Mouse (Mus musculus): Measurements from ENCODE around the gene Dmbx1. TPM values are rescaled to one million over a fixed set of nuclear protein-coding genes. Genes with fewer than 3 reads are reported as not detected.

The Dmbx1 gene
- total RNA-seq, 2 experiments from 2014 or later: not detected

DNA sequence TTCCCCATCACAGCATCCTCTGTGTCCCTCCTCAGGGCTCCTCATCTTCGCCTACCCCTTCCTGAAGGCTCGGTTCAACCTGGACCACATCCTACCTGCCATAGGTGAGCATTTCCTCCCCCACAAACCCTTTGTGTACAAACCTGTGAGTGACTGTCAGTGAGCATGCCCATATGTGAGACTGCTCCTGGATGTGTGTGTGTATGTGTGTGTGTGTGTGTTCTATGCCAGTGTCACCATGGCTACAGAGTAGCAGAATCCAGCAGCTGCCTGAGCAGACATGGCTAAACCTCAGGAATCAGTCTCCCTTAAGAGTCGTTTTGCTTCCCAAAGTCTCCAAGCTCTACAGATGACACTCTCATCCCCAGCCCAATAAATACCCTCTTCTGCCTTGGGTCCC, 53.9 kb downstream of the Dmbx1 start:
- no peak for DNase-seq

GRCm38 (mm10) chr4:115884022-115884421, 55.7 kb downstream of the Dmbx1 start, which contains the start of gene Kncn:
Gene Kncn (plus strand): TSS chr4:115884400.
- DNase-seq: no peak

DNA sequence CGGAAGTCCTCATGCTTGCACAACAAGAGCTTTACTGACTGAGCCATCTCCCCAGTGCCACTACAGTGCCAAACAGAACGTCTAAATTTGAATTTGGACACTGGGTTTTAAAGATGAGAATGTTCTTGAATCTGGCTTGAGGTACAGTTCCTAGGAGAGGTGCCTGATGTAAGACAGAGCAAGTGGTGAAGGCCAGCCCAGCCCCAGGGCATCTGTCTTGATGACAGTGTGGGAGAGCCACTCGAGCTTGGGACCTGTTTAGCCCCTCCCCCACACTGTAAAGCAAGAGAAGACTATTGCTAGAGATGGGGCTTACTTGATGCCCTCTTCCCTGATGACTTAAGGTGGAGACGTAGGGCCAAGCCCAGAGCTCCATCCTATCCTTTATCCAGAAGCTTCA, 57.5 kb downstream of the Dmbx1 start:
- DNase-seq: no peak

DNA sequence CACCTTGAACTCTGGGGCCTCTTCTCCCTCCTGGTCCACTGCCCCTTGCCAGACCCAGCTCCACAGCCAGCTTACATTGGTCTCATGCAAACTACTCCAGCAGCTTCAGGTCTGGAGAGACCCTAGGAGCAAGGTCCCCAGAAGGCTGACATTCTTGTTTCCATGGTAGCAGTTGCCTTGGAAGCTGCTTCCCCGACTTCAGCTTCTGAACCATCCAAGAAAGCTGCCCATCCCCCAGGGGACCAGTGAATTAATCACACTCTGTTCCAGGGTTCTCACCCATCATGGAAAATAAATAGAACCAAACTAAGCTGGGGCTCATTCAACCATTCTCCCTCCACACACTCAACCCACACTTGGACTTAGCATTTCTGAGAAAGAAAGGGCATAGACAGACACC, 58.5 kb downstream of the Dmbx1 start:
- peak in 1 of 2 experiments; percentile 17 for DNase-seq

- DNase-seq: no peak
Observed at GRCm38 (mm10) chr4:115878828-115879227, 60.9 kb downstream of the Dmbx1 start.

DNA sequence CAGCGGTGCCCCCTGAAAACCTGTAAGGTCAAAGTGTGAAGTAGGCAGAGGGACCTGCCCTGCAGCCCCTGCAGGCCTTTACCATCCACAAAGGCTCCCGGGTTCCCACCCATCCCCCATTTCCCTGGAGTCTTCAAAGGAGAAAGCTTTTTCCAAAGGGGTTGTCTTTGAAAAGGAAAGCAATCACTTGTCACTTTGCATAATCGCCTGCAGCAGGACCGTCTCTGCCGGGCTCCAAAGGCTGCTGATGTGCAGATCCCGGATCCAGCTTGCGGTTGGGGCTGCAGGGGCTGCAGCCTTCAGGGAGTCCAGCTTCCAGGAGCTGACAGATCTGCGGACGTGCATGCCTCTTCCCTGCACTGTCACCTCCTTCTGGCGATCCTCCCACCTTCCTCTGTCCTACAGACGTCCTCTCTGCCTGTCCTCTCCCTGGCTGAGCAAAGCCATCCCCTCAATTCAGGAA, 61.5 kb downstream of the Dmbx1 start:
- DNase-seq: no peak

DNA sequence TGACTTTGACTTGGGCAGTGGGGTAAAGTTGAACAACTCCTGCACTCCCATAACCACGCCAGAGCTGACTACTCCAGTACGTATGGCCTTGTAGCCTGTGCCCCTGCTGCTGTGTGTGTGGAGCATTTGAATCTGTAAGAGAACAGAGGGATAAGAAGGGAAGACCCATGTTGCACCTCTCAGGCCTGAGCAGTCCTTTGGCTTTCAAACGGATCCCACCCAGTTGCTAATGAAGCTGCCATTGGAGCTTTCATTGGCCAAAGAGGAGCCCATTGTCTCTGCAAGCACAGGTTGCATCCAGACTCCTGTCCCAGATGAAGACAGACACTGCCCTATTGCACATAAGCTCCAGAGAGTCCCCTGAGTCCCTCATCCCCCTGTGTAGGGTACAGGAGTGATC, 66.5 kb downstream of the Dmbx1 start:
- no peak for DNase-seq

DNA sequence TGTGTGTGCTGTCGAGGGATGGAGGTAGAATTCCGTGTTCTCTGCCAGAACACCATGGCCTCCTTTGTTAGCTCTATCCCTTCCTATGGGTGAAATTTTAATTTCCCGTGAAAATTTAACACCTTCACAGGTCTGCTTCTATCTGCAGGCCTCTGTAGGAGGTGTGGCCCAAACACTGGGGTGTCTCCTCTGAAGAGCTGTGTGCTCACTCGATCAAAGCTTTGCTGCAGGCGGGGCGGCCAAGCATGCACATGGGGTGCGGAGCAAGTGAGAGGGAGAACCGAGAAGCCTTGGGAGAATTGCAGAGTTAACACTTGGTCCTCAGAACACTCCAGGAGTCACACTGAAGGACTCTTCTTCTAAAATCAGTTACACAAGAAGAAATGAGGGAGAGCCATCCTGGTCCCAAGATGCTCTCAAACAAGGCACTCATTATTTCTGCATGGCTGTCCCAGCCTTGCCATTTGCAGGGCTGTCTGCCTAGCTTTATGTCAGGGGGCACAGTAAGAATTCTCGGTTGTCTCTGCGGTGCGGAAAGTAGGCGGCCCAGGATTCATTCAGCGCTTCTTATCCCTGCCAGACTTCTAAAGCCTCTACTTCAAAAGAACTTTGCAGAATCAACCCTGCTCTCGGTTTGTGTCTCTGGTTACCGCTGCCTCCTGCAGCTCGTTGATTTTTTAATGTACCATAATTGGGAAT, 70.1 kb downstream of the Dmbx1 start:
- DNase-seq: no peak

Other genes with a start within 250 kb of the Dmbx1 start
- 10 to 100 TPM; 46.9 to 53.8 TPM for gene Efcab14, start 202.2 kb downstream of the Dmbx1 start, total RNA-seq (2021)
- not detected for gene Tex38, start 158.9 kb downstream of the Dmbx1 start, total RNA-seq (2021)
- 10 to 100 TPM; 49.6 to 60.5 TPM for gene Atpaf1, start 155.1 kb downstream of the Dmbx1 start, total RNA-seq (2021)
- gene Mob3c, start 111.8 kb downstream of the Dmbx1 start, total RNA-seq (2021): 1 to 10 TPM; 4.6 to 5.1 TPM
- 10 to 100 TPM; 43.0 to 45.1 TPM for gene Mknk1, start 100.7 kb downstream of the Dmbx1 start, total RNA-seq (2021)
- under 1 TPM in 1 of 2 experiments, not detected in 1; 0.35 TPM for gene Kncn, start 55.5 kb downstream of the Dmbx1 start, total RNA-seq (2021)
- gene 6430628N08Rik, start 49.3 kb downstream of the Dmbx1 start, total RNA-seq (2021): not detected
- gene Faah, start 78.0 kb upstream of the Dmbx1 start, total RNA-seq (2021): 100 to 1,000 TPM; 144 to 145 TPM
- gene Nsun4, start 114.0 kb upstream of the Dmbx1 start, total RNA-seq (2021): 10 to 100 TPM in 1 of 2 experiments, 1 to 10 TPM in 1; 8.8 to 10.8 TPM
- 100 to 1,000 TPM; 413 to 440 TPM for gene Uqcrh, start 135.1 kb upstream of the Dmbx1 start, total RNA-seq (2021)
- gene Lrrc41, start 135.3 kb upstream of the Dmbx1 start, total RNA-seq (2021): 10 to 100 TPM; 40.1 to 42.5 TPM
- gene Rad54l, start 183.8 kb upstream of the Dmbx1 start, total RNA-seq (2021): 1 to 10 TPM in 1 of 2 experiments, under 1 TPM in 1; 0.73 to 1.0 TPM
- 10 to 100 TPM; 62.4 to 63.5 TPM for gene Pomgnt1, start 183.9 kb upstream of the Dmbx1 start, total RNA-seq (2021)
- gene Lurap1, start 211.4 kb upstream of the Dmbx1 start, total RNA-seq (2021): 10 to 100 TPM; 21.8 to 23.8 TPM
- gene Tspan1, start 227.7 kb upstream of the Dmbx1 start, total RNA-seq (2021): not detected
- gene 1700042G07Rik, start 233.4 kb upstream of the Dmbx1 start, total RNA-seq (2021): not detected
- gene Gm49337, start 233.5 kb upstream of the Dmbx1 start, total RNA-seq (2021): 1 to 10 TPM in 1 of 2 experiments, not detected in 1; 1.2 TPM